Mouse (Mus musculus): ENCODE data around the gene Cers6. TPM values are rescaled to one million over a fixed set of nuclear protein-coding genes. Genes with fewer than 3 reads are reported as not detected.

Cers6 gene
- polyA plus RNA-seq, 1 experiment from 2014 or later: 24.1 TPM

DNA sequence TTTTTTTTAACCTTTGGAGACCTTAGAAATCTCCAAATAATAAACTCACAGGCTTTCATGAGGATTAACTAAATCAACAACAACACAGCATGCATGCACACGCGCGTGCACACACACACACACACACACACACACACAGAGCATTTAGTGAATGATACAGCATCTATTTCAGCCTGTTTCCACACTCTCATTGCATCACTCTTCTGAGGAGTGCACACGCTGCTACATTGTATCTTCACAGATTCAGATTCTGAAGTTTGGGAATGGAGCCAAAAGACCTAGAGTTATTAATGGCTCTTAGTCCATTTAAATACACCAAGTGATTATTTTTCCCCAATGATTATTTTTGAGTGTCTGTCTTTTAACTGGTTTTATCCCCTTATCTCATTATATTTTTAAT lies 75.5 kb downstream of the Cers6 start:
- Histone ChIP-seq H3K27me3 (ENCODE audit: poor library complexity, severe bottlenecking) (no peaks in the 10 kb centered on the region), H3K27ac (no peak overlapping the region), H3K9me3 (peaks cover 7% of the 10 kb centered on the region; the same call in 1 of the 2 replicates), H3K4me3 (no peak overlapping the region), H3K4me1 (no peaks in the 10 kb centered on the region), H3K36me3 (replicated peaks) (peaks cover 34% of the 10 kb centered on the region)
- no peak for DNase-seq (ENCODE audit: extremely low spot score, low spot score)
- 98% methylated on average over 4 of the region's 4 CpGs for WGBS

GRCm38 (mm10) chr2:68937833-68938232 lies 76.6 kb downstream of the Cers6 start:
- Histone ChIP-seq H3K27ac (no peak overlapping the region), H3K9me3 (peaks cover 7% of the 10 kb centered on the region; the same call in 1 of the 2 replicates), H3K4me1 (no peaks in the 10 kb centered on the region), H3K27me3 (ENCODE audit: poor library complexity, severe bottlenecking) (no peaks in the 10 kb centered on the region), H3K36me3 (replicated peaks) (peaks cover 34% of the 10 kb centered on the region), H3K4me3 (no peak overlapping the region)
- 98% methylated on average over 3 of the region's 3 CpGs for WGBS
- DNase-seq (ENCODE audit: extremely low spot score, low spot score): no peak

- WGBS: 84% methylated on average over 2 of the region's 2 CpGs
- Histone ChIP-seq H3K27me3 (ENCODE audit: poor library complexity, severe bottlenecking) (no peaks in the 10 kb centered on the region), H3K4me1 (no peaks in the 10 kb centered on the region), H3K4me3 (no peak overlapping the region), H3K36me3 (replicated peaks) (peaks cover 12% of the 10 kb centered on the region), H3K27ac (no peak overlapping the region), H3K9me3 (0 out of 2 replicates have a peak, but pooled peaks cover 3% of the 10 kb centered on the region)
- DNase-seq (ENCODE audit: extremely low spot score, low spot score): no peak
Observed at GRCm38 (mm10) chr2:68944898-68945297, 83.7 kb downstream of the Cers6 start.

DNA sequence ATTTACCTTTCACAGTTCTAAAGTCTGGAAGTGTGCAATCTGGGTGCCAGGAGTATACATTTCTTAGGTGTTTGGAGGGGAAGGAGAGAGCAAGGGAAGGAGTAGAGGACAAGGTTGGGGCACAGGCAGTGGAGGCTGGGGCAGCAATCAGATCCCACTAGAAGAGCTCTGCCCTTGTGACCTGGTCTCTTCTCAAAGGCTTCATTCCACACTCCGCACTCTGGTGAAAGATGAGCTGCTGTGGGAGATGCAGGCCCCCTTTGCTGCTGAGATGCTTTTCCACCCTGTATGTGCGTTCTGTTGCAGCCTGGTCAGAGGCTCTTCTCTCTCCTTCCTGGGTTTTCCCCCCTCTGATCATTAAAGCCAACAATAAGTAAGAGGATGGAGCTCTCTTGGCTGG lies 84.7 kb downstream of the Cers6 start:
- no peaks in the 10 kb centered on the region for H3K27me3 ChIP-seq (ENCODE audit: poor library complexity, severe bottlenecking)
- H3K4me1 ChIP-seq: no peaks in the 10 kb centered on the region
- 0 out of 2 replicates have a peak, but pooled peaks cover 3% of the 10 kb centered on the region for H3K9me3 ChIP-seq
- H3K4me3 ChIP-seq: no peak overlapping the region
- WGBS: 80% methylated on average over 2 of the region's 2 CpGs
- H3K27ac ChIP-seq: no peak overlapping the region
- no peak for DNase-seq (ENCODE audit: extremely low spot score, low spot score)
- H3K36me3 ChIP-seq (replicated peaks): peaks cover 19% of the 10 kb centered on the region

DNA sequence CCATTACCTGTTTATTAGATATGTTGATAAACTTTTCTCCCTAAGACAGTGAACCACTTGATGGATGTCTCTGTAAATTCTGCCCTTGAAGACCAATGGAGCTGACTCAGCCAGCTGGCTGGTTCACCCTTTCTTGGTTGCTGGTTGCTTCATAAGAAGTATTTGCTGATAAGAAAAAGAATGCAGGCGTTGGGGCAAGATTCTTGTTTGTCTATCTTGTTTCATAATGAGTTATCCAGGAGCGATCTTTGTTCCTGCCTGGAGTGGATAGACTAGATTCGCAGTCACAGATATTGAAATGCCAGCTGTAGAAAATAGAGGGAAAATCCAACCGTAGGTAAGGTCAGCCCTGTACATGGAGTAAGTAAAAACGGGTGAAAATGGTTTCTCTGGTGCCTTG lies 85.6 kb downstream of the Cers6 start:
- no peaks in the 10 kb centered on the region for H3K27me3 ChIP-seq (ENCODE audit: poor library complexity, severe bottlenecking)
- WGBS: 90% methylated on average over 5 of the region's 5 CpGs
- H3K4me1 ChIP-seq: no peaks in the 10 kb centered on the region
- H3K9me3 ChIP-seq: peaks cover under 1% of the 10 kb centered on the region
- peaks cover 28% of the 10 kb centered on the region for H3K36me3 ChIP-seq (replicated peaks)
- H3K4me3 ChIP-seq: no peak overlapping the region
- H3K27ac ChIP-seq: no peak overlapping the region
- DNase-seq (ENCODE audit: extremely low spot score, low spot score): no peak

- Histone ChIP-seq H3K4me1 (no peaks in the 10 kb centered on the region), H3K27me3 (ENCODE audit: poor library complexity, severe bottlenecking) (no peaks in the 10 kb centered on the region), H3K9me3 (peaks cover 4% of the 10 kb centered on the region), H3K4me3 (no peak overlapping the region), H3K27ac (no peak overlapping the region), H3K36me3 (replicated peaks) (peaks cover 31% of the 10 kb centered on the region)
- WGBS: 94% methylated on average over 2 of the region's 2 CpGs
- DNase-seq (ENCODE audit: extremely low spot score, low spot score): no peak
Observed at GRCm38 (mm10) chr2:68949137-68949536, 87.9 kb downstream of the Cers6 start.

GRCm38 (mm10) chr2:68949728-68950127 lies 88.5 kb downstream of the Cers6 start:
- no peaks in the 10 kb centered on the region for H3K27me3 ChIP-seq (ENCODE audit: poor library complexity, severe bottlenecking)
- H3K36me3 ChIP-seq (replicated peaks): peaks cover 31% of the 10 kb centered on the region
- no peak overlapping the region for H3K4me3 ChIP-seq
- H3K9me3 ChIP-seq: peaks cover 4% of the 10 kb centered on the region
- WGBS: 93% methylated on average over 5 of the region's 5 CpGs
- H3K4me1 ChIP-seq: no peaks in the 10 kb centered on the region
- no peak overlapping the region for H3K27ac ChIP-seq
- no peak for DNase-seq (ENCODE audit: extremely low spot score, low spot score)

DNA sequence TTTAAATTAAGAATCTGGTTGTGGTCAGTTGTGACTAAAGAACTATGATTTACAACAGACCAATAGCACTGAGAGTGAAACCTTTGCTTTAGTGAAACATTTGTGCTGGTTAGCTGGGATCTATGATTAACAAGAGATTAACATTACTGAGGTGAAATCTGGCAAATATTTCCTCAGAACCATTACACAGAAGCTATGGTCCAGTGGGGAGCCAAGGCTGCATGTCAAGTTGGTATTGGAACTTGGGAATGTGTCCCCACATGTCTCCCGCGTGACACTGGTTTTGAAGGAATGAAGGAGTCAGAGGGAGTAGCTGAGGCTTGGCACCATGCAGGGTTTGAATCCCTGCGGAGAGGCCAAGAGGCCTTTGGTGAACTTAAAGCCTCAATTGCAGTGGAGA lies 90.5 kb downstream of the Cers6 start:
- Histone ChIP-seq H3K36me3 (replicated peaks) (peaks cover 31% of the 10 kb centered on the region), H3K4me1 (no peaks in the 10 kb centered on the region), H3K9me3 (peaks cover 4% of the 10 kb centered on the region), H3K27ac (no peak overlapping the region), H3K4me3 (no peak overlapping the region), H3K27me3 (ENCODE audit: poor library complexity, severe bottlenecking) (no peaks in the 10 kb centered on the region)
- DNase-seq (ENCODE audit: extremely low spot score, low spot score): no peak
- 93% methylated on average over 3 of the region's 3 CpGs for WGBS

DNA sequence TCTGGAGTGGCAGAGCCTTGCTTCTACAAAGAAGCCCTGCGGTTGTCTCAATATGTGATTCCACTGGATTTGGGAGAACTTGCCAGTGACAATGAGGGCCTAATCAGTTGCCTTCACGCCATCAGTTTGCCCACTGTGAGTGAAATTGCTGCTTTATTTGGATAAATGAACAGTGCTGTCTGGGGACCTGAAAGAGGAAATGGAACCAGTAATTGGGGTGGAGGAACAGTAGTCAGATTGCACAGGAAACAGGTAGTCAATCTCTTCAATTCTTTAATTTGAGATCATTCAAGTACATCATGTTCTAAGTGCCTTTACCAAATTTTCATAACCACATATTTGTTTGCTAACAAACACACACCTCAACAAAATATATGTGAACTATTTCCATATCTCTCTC lies 92.4 kb downstream of the Cers6 start:
- Histone ChIP-seq H3K27me3 (ENCODE audit: poor library complexity, severe bottlenecking) (no peaks in the 10 kb centered on the region), H3K4me3 (no peak overlapping the region), H3K4me1 (no peaks in the 10 kb centered on the region), H3K9me3 (peaks cover 4% of the 10 kb centered on the region), H3K27ac (no peak overlapping the region), H3K36me3 (replicated peaks) (peaks cover 23% of the 10 kb centered on the region)
- 90% methylated on average over 2 of the region's 2 CpGs for WGBS
- DNase-seq (ENCODE audit: extremely low spot score, low spot score): no peak

- no peaks in the 10 kb centered on the region for H3K27me3 ChIP-seq (ENCODE audit: poor library complexity, severe bottlenecking)
- DNase-seq (ENCODE audit: extremely low spot score, low spot score): no peak
- peaks cover 16% of the 10 kb centered on the region for H3K36me3 ChIP-seq (replicated peaks)
- WGBS: 92% methylated on average over 2 of the region's 2 CpGs
- no peak overlapping the region for H3K4me3 ChIP-seq
- H3K4me1 ChIP-seq: no peaks in the 10 kb centered on the region
- peaks cover 4% of the 10 kb centered on the region for H3K9me3 ChIP-seq
- no peak overlapping the region for H3K27ac ChIP-seq
Observed at GRCm38 (mm10) chr2:68955496-68955895, 94.3 kb downstream of the Cers6 start.

- no peaks in the 10 kb centered on the region for H3K4me1 ChIP-seq
- no peak for DNase-seq (ENCODE audit: extremely low spot score, low spot score)
- WGBS: 95% methylated on average over 3 of the region's 3 CpGs
- peaks cover 4% of the 10 kb centered on the region for H3K9me3 ChIP-seq
- no peak overlapping the region for H3K4me3 ChIP-seq
- H3K27ac ChIP-seq: no peak overlapping the region
- H3K27me3 ChIP-seq (ENCODE audit: poor library complexity, severe bottlenecking): no peaks in the 10 kb centered on the region
- peaks cover 10% of the 10 kb centered on the region for H3K36me3 ChIP-seq (replicated peaks)
Observed at GRCm38 (mm10) chr2:68956146-68956545, 94.9 kb downstream of the Cers6 start.

GRCm38 (mm10) chr2:68957831-68958230 lies 96.6 kb downstream of the Cers6 start:
- DNase-seq (ENCODE audit: extremely low spot score, low spot score): no peak
- H3K27ac ChIP-seq: no peak overlapping the region
- no peaks in the 10 kb centered on the region for H3K4me1 ChIP-seq
- no peak overlapping the region for H3K4me3 ChIP-seq
- H3K27me3 ChIP-seq (ENCODE audit: poor library complexity, severe bottlenecking): no peaks in the 10 kb centered on the region
- WGBS: 84% methylated on average over 7 of the region's 7 CpGs
- no peaks in the 10 kb centered on the region for H3K9me3 ChIP-seq
- H3K36me3 ChIP-seq (replicated peaks): no peaks in the 10 kb centered on the region

- no peak for DNase-seq (ENCODE audit: extremely low spot score, low spot score)
- 92% methylated on average over 4 of the region's 4 CpGs for WGBS
- H3K4me1 ChIP-seq: no peaks in the 10 kb centered on the region
- H3K27ac ChIP-seq: no peak overlapping the region
- no peak overlapping the region for H3K4me3 ChIP-seq
- H3K9me3 ChIP-seq: no peaks in the 10 kb centered on the region
- H3K27me3 ChIP-seq (ENCODE audit: poor library complexity, severe bottlenecking): no peaks in the 10 kb centered on the region
- no peaks in the 10 kb centered on the region for H3K36me3 ChIP-seq (replicated peaks)
Observed at GRCm38 (mm10) chr2:68959573-68959972, 98.3 kb downstream of the Cers6 start.

GRCm38 (mm10) chr2:68960060-68960459 lies 98.8 kb downstream of the Cers6 start:
- Histone ChIP-seq H3K36me3 (replicated peaks) (no peaks in the 10 kb centered on the region), H3K9me3 (no peaks in the 10 kb centered on the region), H3K4me3 (no peak overlapping the region), H3K27ac (no peak overlapping the region), H3K4me1 (no peaks in the 10 kb centered on the region), H3K27me3 (ENCODE audit: poor library complexity, severe bottlenecking) (no peaks in the 10 kb centered on the region)
- DNase-seq (ENCODE audit: extremely low spot score, low spot score): no peak
- 98% methylated on average over 5 of the region's 5 CpGs for WGBS

All from forebrain, embryonic 10.5 days (tissue).